Mouse (Mus musculus): ENCODE measurements at regions not wholly inside any gene's neighbourhood (a gene's known extent, or its start where the extent isn't known, plus 50 kb on each side); places are given as distances from the start of the nearest gene placed in this dataset.

DNA sequence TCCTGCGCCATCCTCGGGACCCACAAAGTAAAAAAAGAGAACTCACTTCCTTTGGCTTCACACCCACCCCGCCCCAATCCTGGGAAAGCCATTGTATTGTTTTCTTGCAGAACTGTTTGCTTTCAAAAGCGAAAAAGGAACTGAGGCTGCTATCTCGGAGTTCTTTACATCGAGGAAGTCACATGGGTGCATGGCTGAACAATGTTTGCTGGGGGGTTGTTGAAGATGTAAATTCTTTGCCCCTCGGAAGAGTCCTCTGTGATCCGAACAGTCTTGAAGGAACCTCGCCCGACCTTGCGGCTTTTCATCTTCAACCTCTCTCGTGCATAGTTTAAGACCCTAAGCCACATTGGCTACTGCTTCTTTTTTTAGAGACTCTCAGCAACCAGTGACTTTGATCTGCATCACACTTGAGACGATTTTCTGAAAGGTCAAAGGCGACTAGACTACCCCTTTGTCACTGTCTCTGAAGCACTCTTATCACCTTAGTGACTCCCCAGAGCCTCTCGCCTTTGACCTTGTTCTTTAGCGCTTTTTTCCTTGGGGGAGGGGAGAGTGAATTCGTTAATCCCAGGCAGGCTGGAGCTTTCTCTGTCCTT lies 197.9 kb downstream of the Dusp6 start:
- DNase-seq (ENCODE audit: inconsistent age in 2 of 2, low spot score in 1 of 2), result peak; percentile 38 to 94

GRCm38 (mm10) chr10:99461446-99461966 lies 198.5 kb downstream of the Dusp6 start:
- DNase-seq (ENCODE audit: inconsistent age in 2 of 2, low spot score in 1 of 2), result peak in 1 of 2 experiments; percentile 60

DNA sequence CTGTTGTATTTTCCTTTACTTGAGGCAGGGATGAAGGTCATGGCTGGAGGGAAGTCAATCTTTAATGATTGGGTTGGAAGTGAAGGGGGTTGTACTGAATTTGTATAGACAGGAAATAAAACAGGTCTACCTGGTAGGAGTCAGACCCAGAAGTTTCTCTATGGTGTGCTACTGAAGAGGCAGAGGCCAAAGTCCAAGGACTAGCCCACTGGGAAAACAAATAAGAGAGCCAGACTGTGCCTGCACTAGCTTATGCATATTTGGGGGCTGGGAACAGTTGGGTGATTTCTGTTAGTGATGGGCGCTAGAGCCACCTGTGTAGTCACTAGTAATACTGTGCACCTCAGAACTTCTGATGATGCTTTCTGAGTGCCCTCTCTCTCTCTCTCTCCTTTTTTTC lies 203.7 kb downstream of the Dusp6 start:
- no peak for DNase-seq (ENCODE audit: inconsistent age in 2 of 2, low spot score in 1 of 2)

- peak; percentile 18 to 63 for DNase-seq (ENCODE audit: inconsistent age in 2 of 2, low spot score in 1 of 2)
Measured at GRCm38 (mm10) chr10:99467319-99467842, 204.3 kb downstream of the Dusp6 start.

DNA sequence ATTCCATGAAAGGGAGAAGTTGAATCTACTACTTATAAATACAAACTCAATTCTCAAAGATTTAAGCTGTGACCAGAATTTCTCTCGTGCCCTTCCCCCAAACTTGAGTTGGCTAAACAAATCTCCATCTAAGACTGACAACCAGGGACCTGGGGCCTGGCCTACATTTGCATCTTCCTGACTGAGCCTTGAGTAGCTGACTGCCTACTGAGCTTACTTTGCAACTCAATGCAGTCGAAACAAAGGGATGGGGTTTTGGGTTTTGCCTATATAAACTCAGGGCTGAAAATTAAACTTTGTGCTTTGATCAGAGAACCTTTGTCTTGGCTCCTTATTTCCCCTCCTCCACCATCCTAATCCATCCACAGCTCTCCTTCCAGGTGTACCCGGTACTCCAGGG lies 205.9 kb downstream of the Dusp6 start:
- no peak for DNase-seq (ENCODE audit: inconsistent age in 2 of 2, low spot score in 1 of 2)

DNA sequence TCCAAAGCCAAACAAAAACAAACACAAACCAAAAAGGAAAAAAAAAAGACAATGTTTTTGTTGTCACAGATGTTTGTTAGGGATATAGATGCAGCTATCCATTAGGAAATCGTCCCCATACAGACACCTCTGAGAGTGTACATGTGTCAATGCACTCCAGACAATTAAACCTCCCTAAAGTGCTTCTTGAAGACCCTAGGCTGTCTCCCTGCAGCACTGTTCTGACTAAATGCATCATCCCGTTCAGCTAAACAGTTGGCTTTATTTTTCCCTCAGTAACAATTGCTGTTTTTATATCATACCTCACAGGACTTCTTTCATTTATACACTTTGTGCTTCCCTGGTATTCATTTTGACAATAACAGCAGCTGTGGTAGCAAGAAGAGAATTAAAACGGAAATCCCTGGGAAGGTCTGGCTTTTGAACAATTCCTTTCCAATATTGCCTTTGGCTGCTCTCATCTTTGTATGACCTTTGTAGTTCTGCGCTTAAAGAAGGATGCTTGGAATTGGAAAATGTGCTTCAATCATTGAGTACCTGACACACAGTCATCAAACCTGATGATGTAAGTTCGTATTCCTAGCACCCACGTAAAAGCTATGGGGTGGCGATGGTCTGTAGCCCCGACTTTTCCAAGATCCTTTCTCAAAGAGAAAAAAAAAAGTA lies 208.9 kb downstream of the Dusp6 start:
- no peak for DNase-seq (ENCODE audit: inconsistent age in 2 of 2, low spot score in 1 of 2)

- DNase-seq (ENCODE audit: inconsistent age in 2 of 2, low spot score in 1 of 2), result peak in 1 of 2 experiments; percentile 64
Measured at GRCm38 (mm10) chr10:99472806-99473205, 209.8 kb downstream of the Dusp6 start.

- no peak for DNase-seq (ENCODE audit: inconsistent age in 2 of 2, low spot score in 1 of 2)
Measured at GRCm38 (mm10) chr10:99473758-99474157, 210.7 kb downstream of the Dusp6 start.

DNA sequence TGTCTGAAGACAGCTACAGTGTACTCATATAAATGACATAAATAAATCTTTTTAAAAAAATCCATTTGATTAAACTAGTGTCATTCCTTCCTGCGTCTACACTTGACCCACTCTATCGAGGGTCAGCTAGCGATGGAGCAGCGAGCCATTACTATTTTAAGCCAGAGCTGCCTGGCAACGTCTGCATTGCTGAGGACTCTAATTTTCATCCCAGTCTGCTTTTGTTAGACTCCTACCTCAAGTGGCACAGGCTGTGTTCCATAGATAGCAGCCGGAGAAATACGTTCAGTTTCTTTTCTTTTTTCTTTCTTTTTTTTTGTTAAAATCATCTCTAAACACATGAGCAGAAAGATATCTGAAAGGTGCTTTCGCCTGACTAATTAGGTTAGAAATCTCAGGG lies 211.5 kb downstream of the Dusp6 start:
- no peak for DNase-seq (ENCODE audit: inconsistent age in 2 of 2, low spot score in 1 of 2)

- DNase-seq (ENCODE audit: inconsistent age in 2 of 2, low spot score in 1 of 2), result no peak
Measured at GRCm38 (mm10) chr10:99476214-99476613, 213.2 kb downstream of the Dusp6 start.

GRCm38 (mm10) chr10:99476776-99477175 lies 213.7 kb downstream of the Dusp6 start:
- no peak for DNase-seq (ENCODE audit: inconsistent age in 2 of 2, low spot score in 1 of 2)

- no peak for DNase-seq (ENCODE audit: inconsistent age in 2 of 2, low spot score in 1 of 2)
Measured at GRCm38 (mm10) chr10:99480573-99480972, 217.5 kb downstream of the Dusp6 start.

GRCm38 (mm10) chr10:99482009-99482408 lies 219.0 kb downstream of the Dusp6 start:
- no peak for DNase-seq (ENCODE audit: inconsistent age in 2 of 2, low spot score in 1 of 2)

GRCm38 (mm10) chr10:99488195-99489080 lies 225.4 kb downstream of the Dusp6 start:
- DNase-seq (ENCODE audit: inconsistent age in 2 of 2, low spot score in 1 of 2), result no peak

GRCm38 (mm10) chr10:99511514-99512237 lies 247.8 kb downstream of the Csl start:
- no peak for DNase-seq (ENCODE audit: inconsistent age in 2 of 2, low spot score in 1 of 2)

- DNase-seq (ENCODE audit: inconsistent age in 2 of 2, low spot score in 1 of 2), result no peak
Measured at GRCm38 (mm10) chr10:99517944-99518343, 241.5 kb downstream of the Csl start.

DNA sequence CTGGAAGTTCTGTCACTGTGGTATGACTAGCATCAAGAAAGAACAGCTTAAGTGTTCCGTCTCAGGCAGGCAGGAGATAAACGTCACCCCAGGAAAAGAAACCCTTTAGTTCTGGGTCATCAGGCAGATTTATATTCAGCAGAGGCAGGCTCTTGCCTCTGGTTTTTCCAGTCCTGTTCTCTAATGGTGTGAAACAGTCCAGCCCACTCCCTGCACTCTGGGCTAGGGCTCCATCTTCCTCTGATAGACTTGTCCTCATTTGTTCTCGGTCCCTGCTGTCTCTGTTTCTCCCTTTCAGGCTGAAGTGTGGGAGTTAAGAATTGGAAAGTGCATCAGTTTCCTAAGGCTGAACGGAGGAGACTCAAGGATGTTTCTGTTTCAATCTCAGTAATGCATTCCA lies 240.0 kb downstream of the Csl start:
- DNase-seq (ENCODE audit: inconsistent age in 2 of 2, low spot score in 1 of 2), result peak in 1 of 2 experiments; percentile 51

- no peak for DNase-seq (ENCODE audit: inconsistent age in 2 of 2, low spot score in 1 of 2)
Measured at GRCm38 (mm10) chr10:99523817-99524216, 235.6 kb downstream of the Csl start.

- DNase-seq (ENCODE audit: inconsistent age in 2 of 2, low spot score in 1 of 2), result no peak
Measured at GRCm38 (mm10) chr10:99524273-99525212, 234.9 kb downstream of the Csl start.

GRCm38 (mm10) chr10:99526148-99526547 lies 233.3 kb downstream of the Csl start:
- DNase-seq (ENCODE audit: inconsistent age in 2 of 2, low spot score in 1 of 2), result peak; percentile 76 to 87
